Mouse (Mus musculus) lung, postnatal 0 days (tissue): ENCODE data around the gene Plac1.

Source experiments
- CTCF ChIP-seq: IDR thresholded peaks from 2 replicates; pipeline ENCODE4 v1.5.1; 2016; ENCODE audit warnings: antibody characterized with exemption, mild to moderate bottlenecking
- EP300 ChIP-seq: IDR thresholded peaks from 2 replicates; pipeline ENCODE4 v1.6.1; 2016; ENCODE audit warnings: antibody characterized with exemption, mild to moderate bottlenecking, control low read depth

DNA sequence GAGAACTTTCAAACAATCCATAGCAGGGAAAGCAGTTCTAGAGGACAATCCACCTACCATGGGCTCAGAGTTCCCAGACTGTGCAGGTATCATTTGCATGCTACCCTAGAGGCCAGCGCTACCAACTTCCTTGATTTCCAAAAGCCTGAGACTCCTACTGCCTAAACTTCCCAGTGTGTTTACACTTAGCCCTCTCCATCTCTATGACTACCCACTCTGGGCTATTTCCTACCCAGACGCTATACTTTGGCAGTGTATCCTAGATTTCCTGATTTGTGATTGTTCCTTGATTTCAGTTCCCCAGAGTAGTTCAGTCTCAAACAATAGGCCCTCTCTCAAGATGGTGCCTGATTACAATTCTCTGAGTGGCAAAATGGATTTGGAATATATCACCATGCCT lies 132.8 kb downstream of the Plac1 start:
- no peak for TF ChIP-seq CTCF
- 0 out of 2 replicates have a peak, but pooled peaks have one; percentile 29 for TF ChIP-seq EP300
